ENCODE assay signal across 9 mouse cellular contexts in the genomic region with DNA sequence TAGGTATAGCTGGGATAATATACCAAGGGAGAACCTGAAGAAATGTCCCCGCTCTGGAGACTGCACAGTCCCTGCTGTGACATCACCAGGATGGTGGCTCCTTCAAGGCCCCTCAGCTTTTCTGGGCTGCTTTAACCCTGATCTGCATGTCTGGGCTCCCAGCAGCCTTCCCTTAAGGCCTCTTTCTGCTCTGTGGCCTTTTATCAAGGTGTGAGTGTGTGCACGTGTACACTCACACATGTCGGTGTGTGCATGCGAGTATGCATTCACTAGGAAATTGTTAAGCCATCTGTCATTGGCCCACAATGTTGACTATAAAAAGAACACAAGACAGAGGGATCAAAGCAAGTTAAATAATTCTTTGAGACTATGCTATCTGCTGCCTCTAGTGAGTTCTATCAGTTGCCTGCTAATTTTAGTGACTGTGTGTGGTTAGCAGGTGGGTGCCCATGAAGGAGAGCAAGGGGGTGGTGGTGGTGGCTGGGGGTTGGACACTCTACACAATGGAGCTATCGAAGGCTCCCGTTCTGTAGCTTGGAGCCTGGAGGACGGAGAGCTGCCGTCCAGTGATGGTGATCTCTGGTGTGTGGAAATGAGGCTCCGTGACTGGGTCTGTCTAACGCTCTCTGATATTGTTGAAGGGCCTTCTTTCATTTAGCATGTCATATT. TPM values are rescaled to one million over a fixed set of nuclear protein-coding genes. Genes with fewer than 3 reads are reported as not detected.
DNase-seq lines count a peak whose midpoint lies in the region; ATAC-seq and TF ChIP-seq lines count a peak whose summit lies in the region.
"Had no signal": no experiment of that assay in that cellular context is flagged by ENCODE, and none has a peak within 500 bp of the region (broad histone marks: within the 10 kb centered on the region; RNA-seq: fewer than 3 reads in every experiment).

No protein-coding gene starts in this region.

- no peak for ATAC-seq in kidney, embryonic 15.5 days (replicated peaks; ENCODE audit: low FRiP score)
- no peak for ATAC-seq in embryonic facial prominence, embryonic 12.5 days (ENCODE audit: insufficient number of reproducible peaks, insufficient read depth, low FRiP score, low TSS enrichment)
- ATAC-seq in limb, embryonic 12.5 days (ENCODE audit: insufficient number of reproducible peaks, insufficient read depth, low FRiP score, low TSS enrichment, low read depth), result no peak

- dilution Hi-C loops in CH12.LX (cut with MboI; ENCODE audit: extremely low pct_ligation_motif_present, extremely low pct_unique_long_range_greater_than_20kb, low sequenced_read_pairs), result no loop called here

- H3K9me3 ChIP-seq in kidney, embryonic 15.5 days (replicated peaks), result no peaks in the 10 kb centered on the region
- H3K9me3 ChIP-seq in CH12.LX (replicated peaks; ENCODE audit: low read length), result no peaks in the 10 kb centered on the region
- no peaks in the 10 kb centered on the region for H3K9me3 ChIP-seq in embryonic facial prominence, embryonic 12.5 days
- H3K9me3 ChIP-seq in limb, embryonic 12.5 days, result no peaks in the 10 kb centered on the region

- WGBS in kidney, embryonic 15.5 days, result 69% methylated on average over 10 of the region's 10 CpGs
- WGBS in embryonic facial prominence, embryonic 12.5 days, result 90% methylated on average over 10 of the region's 10 CpGs
- WGBS in limb, embryonic 12.5 days, result 68% methylated on average over 10 of the region's 10 CpGs

- no peak for TF ChIP-seq CTCF in CH12.LX (conservative IDR thresholded peaks at IDR 0.05 in 1 of 2, IDR thresholded peaks at IDR 0.05 in 1 of 2; ENCODE audit: low read depth in 2 of 2, low read length in 2 of 2)

- in situ Hi-C loops in CH12.LX (cut with MboI; ENCODE audit: low pct_ligation_motif_present, low pct_unique_long_range_greater_than_20kb, low sequenced_read_pairs), result no loop called here

- H3K27ac ChIP-seq in kidney, embryonic 15.5 days, result peak overlapping the region; percentile 51; the same call in 1 of the 2 replicates
- H3K27ac ChIP-seq in CH12.LX (ENCODE audit: insufficient read depth, low read depth), result peak overlapping the region; percentile 50; the same call in 1 of the 2 replicates
- H3K27ac ChIP-seq in embryonic facial prominence, embryonic 12.5 days, result no peak overlapping the region
- peak overlapping the region; percentile 89 for H3K27ac ChIP-seq in limb, embryonic 12.5 days

- no peak for DNase-seq in kidney, adult 8-10 months
- DNase-seq in CH12.LX (ENCODE audit: extremely low read depth), result no peak
- DNase-seq in urinary bladder, postnatal 25 days (ENCODE audit: low spot score), result no peak
- DNase-seq in layer of hippocampus, adult 9-10 months (ENCODE audit: low spot score), result no peak
- DNase-seq in layer of hippocampus, adult 8-10 months (ENCODE audit: low spot score in 2 of 2), result no peak
- DNase-seq: cerebellum, adult 8-10 months had no signal

- peaks cover 71% of the 10 kb centered on the region for H3K79me2 ChIP-seq in CH12.LX (replicated peaks; ENCODE audit: control insufficient read depth, extremely low read depth, insufficient read depth, poor library complexity, severe bottlenecking)

- H3K4me3 ChIP-seq in kidney, embryonic 15.5 days (replicated peaks), result peak overlapping the region; percentile 76
- H3K4me3 ChIP-seq in CH12.LX (replicated peaks in 1 of 3; ENCODE audit: low read depth in 2 of 3, low read length in 2 of 3, poor library complexity in 1 of 3), result peak overlapping the region; percentile 61 to 87 (median 85)
- peak overlapping the region; percentile 35 for H3K4me3 ChIP-seq in embryonic facial prominence, embryonic 12.5 days
- H3K4me3 ChIP-seq in limb, embryonic 12.5 days (replicated peaks), result peak overlapping the region; percentile 96

- H3K4me2 ChIP-seq in kidney, embryonic 15.5 days, result peak overlapping the region; percentile 82
- H3K4me2 ChIP-seq in CH12.LX (ENCODE audit: insufficient read depth, low read depth, poor library complexity, severe bottlenecking), result peak overlapping the region; percentile 79
- H3K4me2 ChIP-seq in embryonic facial prominence, embryonic 12.5 days (replicated peaks), result peak overlapping the region; percentile 59
- peak overlapping the region; percentile 78 for H3K4me2 ChIP-seq in limb, embryonic 12.5 days

- H3K4me1 ChIP-seq in kidney, embryonic 15.5 days, result peaks cover 57% of the 10 kb centered on the region
- H3K4me1 ChIP-seq in CH12.LX (ENCODE audit: control insufficient read depth in 1 of 2, insufficient read depth in 2 of 2), result peaks cover 22 to 64% of the 10 kb centered on the region in 2 experiments
- H3K4me1 ChIP-seq in embryonic facial prominence, embryonic 12.5 days, result peaks cover 14% of the 10 kb centered on the region
- H3K4me1 ChIP-seq in limb, embryonic 12.5 days (replicated peaks), result peaks cover 59% of the 10 kb centered on the region

- TF ChIP-seq EP300 in CH12.LX (IDR thresholded peaks at IDR 0.05; ENCODE audit: low read length), result no peak

- TF ChIP-seq RAD21 in CH12.LX (IDR thresholded peaks at IDR 0.05; ENCODE audit: low read depth, low read length), result no peak

- peak overlapping the region; percentile 41 for H3K9ac ChIP-seq in kidney, embryonic 15.5 days
- peak overlapping the region; percentile 99 for H3K9ac ChIP-seq in CH12.LX (ENCODE audit: insufficient read depth, low read depth)
- H3K9ac ChIP-seq in embryonic facial prominence, embryonic 12.5 days, result no peak overlapping the region
- H3K9ac ChIP-seq in limb, embryonic 12.5 days (replicated peaks), result peak overlapping the region; percentile 69

- no peak for TF ChIP-seq POLR2A in CH12.LX (IDR thresholded peaks at IDR 0.05; ENCODE audit: low read depth, low read length)

- no peaks in the 10 kb centered on the region for H3K27me3 ChIP-seq in kidney, embryonic 15.5 days
- no peaks in the 10 kb centered on the region for H3K27me3 ChIP-seq in CH12.LX (replicated peaks)
- no peaks in the 10 kb centered on the region for H3K27me3 ChIP-seq in embryonic facial prominence, embryonic 12.5 days
- no peaks in the 10 kb centered on the region; the same call in 1 of the 2 replicates for H3K27me3 ChIP-seq in limb, embryonic 12.5 days

- peaks cover 31% of the 10 kb centered on the region for H3K36me3 ChIP-seq in kidney, embryonic 15.5 days
- peaks cover 37 to 54% of the 10 kb centered on the region in 2 experiments for H3K36me3 ChIP-seq in CH12.LX (replicated peaks in 1 of 2; ENCODE audit: control insufficient read depth in 1 of 2, insufficient read depth in 1 of 2, low read length in 1 of 2)
- peaks cover 17% of the 10 kb centered on the region for H3K36me3 ChIP-seq in embryonic facial prominence, embryonic 12.5 days
- peaks cover 47% of the 10 kb centered on the region for H3K36me3 ChIP-seq in limb, embryonic 12.5 days

TF ChIP-seq in CH12.LX, 34 proteins besides CTCF, POLR2A, EP300 and RAD21:
- TF ChIP-seq TBP (conservative IDR thresholded peaks at IDR 0.05; ENCODE audit: low read depth, low read length), result no peak
- TF ChIP-seq TCF12 (IDR thresholded peaks at IDR 0.05; ENCODE audit: low read depth, low read length), result no peak
- TF ChIP-seq MXI1 (IDR thresholded peaks at IDR 0.05; ENCODE audit: low read depth, low read length), result peak; percentile 31; the same call in 1 of the 2 replicates
- 0 out of 2 replicates have a peak, but pooled peaks have one; percentile 19 for TF ChIP-seq MAX (IDR thresholded peaks at IDR 0.05; ENCODE audit: low read length)
- no peak for TF ChIP-seq ZC3H11A (IDR thresholded peaks at IDR 0.05; ENCODE audit: low read depth, low read length)
- no peak for TF ChIP-seq MYC (IDR thresholded peaks at IDR 0.05; ENCODE audit: low read depth, low read length)
- TF ChIP-seq BHLHE40 (IDR thresholded peaks at IDR 0.05; ENCODE audit: low read depth, low read length), result peak; percentile 87

RNA-seq across cellular contexts. Expression of a gene that starts 2.9 kb away (rescaled TPM):
- polyA plus RNA-seq in kidney, embryonic 15.5 days (2015; fragmentation: Nextera tagmentation; extraction: Ambion mirVana), result 62.1 and 63.1 TPM in 2 replicates
- total RNA-seq in CH12.LX (2012; rRNA removed) (38.9 and 51.2 TPM in 2 replicates), CH12.LX (2014; rRNA removed) (42.0 and 43.0 TPM in 2 replicates)
- 38.2 and 43.2 TPM in 2 replicates for polyA plus RNA-seq in CH12.LX (2012; ENCODE audit: insufficient read length, low read depth)
- polyA plus RNA-seq in embryonic facial prominence, embryonic 12.5 days (2016; fragmentation: Nextera tagmentation; extraction: Ambion mirVana), result 67.6 and 72.3 TPM in 2 replicates
- polyA plus RNA-seq in limb, embryonic 12.5 days (2016; fragmentation: Nextera tagmentation; extraction: Ambion mirVana), result 123 and 124 TPM in 2 replicates
- total RNA-seq in layer of hippocampus, adult 8-10 months (2022), result 10 to 100 TPM; 67.2 to 81.0 (median 75.2) TPM

Comparison
In these comparisons a context has a peak if more than half of its experiments do, and no peak if none do; other contexts are left out.
1. H3K4me3 ChIP-seq: peak in every context shown above with its lines; median percentile 96 in limb, embryonic 12.5 days; 85 in CH12.LX; 76 in kidney, embryonic 15.5 days; 35 in embryonic facial prominence, embryonic 12.5 days.